Mouse (Mus musculus) layer of hippocampus, adult 8-10 months (tissue): ENCODE results near the gene Cblb. TPM values are rescaled to one million over a fixed set of nuclear protein-coding genes. Genes with fewer than 3 reads are reported as not detected.

Experiments used
- DNase-seq, 2 experiments: peaks; one replicate each; pipeline ENCODE4 v3.0.0; 2022; ENCODE audit warnings: low spot score in 2 of 2
- total RNA-seq, 4 experiments: library from RNA; stranded (reverse); gene quantifications; 2 replicates each; pipeline ENCODE4 v1.2.4; 2022

Cblb gene
- total RNA-seq, 4 experiments from 2014 or later: 24.8 to 34.7 (median 32.1) TPM

DNA sequence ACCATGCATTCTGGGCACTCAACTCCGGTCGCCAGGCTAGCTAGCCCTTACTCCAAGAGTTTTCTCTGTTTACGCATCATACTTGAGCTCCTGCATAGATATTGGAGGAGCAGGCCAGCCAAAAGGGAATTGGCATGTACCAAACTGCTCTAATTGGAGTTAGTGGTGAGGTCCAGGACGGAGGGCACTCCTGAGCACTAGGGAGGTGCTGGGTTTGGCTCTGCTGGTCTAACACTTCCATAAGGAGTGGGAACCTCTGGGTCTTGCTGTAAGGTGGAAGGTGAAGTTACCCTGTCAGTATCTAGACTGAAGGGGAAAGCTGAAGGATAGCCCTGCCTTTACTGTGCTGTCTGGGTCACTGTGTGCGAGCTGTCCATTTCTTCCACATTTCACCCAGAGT lies 39.1 kb downstream of the Cblb start:
- DNase-seq: no peak

- DNase-seq: no peak
These were observed 40.3 kb downstream of the Cblb start for GRCm38 (mm10) chr16:52071290-52071689.

DNA sequence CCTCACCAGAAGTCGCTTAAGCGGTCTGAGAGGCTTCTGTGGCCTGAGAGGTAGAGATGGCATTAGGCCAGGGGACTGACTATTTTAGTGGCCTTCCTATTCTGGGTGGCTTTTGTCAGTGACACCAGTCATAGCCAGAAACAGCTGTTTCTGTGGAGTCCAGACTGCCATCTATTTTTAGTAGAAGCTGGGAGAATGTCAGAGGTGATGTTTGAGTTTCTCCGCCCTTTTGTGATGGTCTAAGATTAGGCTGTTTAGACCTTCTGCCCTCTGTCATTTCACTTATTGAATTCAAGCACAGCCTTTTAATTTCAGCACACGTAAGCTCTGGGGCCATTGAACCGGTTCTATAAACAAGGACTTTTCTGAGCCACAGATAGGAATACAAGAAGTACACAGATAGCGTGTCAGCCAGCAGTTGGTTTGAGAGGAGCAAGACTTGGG lies 40.8 kb downstream of the Cblb start:
- no peak for DNase-seq

DNA sequence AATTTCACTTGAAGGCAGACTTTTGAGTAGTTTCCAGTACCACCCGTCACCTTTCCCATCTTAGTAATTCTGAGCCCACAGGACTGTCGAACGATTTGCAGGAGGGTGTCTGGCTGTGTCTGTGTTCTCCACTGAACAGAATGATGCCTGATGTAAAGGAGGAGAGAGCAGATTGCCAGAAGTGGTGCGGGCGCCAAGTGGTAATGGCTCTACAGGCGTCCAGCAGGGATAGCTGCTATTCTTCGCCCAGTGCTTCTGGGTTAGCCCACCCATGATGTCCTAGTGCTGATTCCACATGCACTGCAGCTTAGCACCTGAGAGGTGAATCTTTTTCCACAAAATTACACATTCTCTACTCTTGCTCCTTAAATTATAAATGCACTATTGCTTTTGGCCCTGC lies 45.6 kb downstream of the Cblb start:
- peak in 1 of 2 experiments; percentile 19 for DNase-seq

- DNase-seq: no peak
These were observed 46.9 kb downstream of the Cblb start for GRCm38 (mm10) chr16:52077901-52078300.

DNA sequence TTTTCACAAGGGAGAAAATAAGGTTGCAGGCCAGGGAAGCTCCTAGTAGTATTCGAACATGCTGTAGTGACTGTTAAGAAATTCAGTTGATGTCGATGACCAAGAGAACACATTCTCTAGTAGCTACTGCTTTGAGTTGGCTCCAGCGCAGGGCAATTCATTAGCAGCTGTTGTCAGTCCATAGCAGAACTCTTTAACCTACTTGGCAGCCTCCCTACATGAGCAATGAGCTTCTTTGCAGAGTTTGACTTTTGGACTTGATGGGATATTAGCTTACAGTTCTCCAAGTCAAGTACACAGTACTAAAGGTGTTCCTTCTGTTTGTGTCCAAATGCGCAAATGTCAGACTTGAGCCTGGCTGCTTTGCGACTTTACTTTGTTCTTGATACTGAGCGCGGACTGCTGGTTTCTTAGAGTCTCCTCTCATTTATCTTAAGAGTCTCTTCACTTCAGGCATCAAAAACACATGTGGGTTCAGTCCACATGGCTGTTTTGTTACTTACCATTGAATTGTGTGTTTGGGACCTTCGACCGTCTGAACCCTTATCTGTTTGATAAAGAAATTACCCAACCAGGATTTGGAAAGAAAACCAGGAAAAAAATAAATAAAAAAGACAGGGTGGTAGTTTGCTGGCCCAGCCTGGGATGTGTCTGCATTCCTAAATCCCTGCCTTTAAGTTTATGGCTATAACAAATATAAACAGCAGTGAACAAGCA lies 47.9 kb downstream of the Cblb start:
- DNase-seq: no peak

DNA sequence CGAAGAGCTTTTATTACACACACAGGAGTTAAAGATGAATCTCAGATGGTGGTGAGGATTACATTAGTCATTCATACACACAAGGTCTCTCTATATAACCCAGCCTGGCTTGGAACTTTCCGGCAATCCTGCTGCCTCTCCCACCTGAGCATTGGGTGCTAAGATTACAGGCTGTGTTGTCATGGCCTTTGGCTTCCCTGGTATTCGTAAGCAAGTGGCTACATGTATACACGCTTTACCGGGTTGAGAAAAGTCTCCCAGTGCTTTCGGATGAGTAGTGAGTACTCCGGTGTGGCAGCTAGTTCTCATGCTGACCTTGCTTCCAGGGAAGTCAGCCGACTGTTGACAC lies 48.4 kb downstream of the Cblb start:
- DNase-seq: no peak

DNA sequence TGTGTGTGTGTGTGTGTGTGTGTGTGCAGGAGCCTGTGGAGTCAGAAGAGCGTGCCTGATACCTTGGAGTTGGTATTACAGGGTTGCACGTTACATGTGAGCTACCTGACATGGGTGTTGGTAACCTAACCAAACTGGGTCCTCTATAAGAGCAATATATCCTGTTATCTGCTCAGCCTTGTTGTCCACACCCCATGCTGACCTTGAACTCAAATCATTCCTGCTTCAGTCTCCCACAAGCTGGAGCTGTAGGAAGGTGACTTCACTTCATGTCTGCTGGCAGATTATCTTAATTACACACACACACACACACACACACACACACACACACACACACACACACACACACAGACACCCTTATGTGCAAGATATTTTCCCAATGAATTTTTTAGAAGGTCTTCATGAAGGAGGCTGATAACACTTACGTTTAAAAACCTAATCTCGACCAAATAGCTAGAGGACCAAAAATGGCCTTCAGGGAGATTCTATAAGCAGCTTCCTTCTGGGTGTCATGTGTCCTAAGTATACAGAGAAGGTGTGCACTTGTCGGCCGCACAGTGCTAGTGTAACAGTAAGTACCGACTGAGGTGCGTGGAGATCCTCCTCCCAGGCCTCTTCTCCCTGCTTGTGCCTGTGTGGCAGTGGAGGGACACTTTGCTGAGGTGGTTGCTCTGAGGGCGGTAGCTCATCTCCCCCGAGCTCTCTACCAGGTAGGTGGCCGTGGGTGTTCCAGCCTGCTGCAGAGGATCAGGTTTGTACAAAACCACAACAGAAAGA lies 49.8 kb downstream of the Cblb start:
- DNase-seq: no peak

- no peak for DNase-seq
These were observed 50.7 kb downstream of the Cblb start for GRCm38 (mm10) chr16:52081756-52082155.

DNA sequence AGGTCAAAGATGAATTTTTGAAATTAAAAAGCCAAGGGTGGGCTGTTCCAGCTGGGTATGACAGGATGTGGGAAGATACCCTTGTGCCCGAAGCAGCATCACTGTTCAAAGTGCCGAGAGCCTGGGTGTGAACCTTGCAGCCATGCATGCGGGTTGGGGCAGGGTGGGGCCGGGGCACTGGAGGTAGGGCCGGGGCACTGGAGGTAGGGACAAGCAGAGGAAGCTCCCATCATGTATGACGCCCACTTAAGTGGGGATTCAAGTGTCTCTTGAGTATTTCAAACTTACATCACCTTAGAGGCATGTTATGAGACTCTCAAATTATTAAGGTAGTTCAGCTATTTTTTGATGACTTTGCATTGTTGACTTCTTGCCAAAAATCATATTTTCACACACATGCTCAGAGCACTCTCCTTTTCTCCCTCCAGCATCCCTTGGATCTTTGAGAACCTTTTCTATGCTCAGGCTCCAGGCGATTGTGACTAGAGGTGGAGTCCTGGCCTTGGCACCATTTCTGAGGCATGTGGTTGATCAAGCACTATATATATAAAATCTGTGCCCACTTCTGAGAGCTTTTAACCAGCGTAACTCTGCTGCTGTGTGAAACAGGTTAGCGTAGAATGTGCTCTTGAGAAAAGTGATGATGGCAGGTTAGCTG lies 55.9 kb downstream of the Cblb start:
- DNase-seq: no peak

GRCm38 (mm10) chr16:52089354-52089753 lies 58.3 kb downstream of the Cblb start:
- no peak for DNase-seq

DNA sequence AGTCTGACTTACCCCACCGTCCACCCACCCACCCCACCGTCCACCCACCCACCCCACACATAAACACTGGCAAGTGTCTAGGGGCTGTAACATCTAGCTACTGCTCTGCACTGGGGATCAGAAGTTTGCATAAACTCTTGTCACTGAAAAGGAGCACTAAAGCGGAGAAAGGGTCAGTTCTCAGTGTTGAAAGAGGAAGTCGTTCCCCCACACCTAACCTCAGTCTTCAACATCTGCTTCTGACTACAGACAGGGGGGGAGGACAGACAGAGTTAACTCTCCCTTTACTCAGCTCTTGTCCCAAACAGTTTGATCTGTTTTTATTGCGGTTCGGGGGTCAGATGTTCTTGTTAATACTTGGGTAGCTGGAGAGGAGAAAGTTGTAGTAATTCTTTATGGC lies 59.9 kb downstream of the Cblb start:
- DNase-seq: no peak

GRCm38 (mm10) chr16:52093325-52094253 lies 62.6 kb downstream of the Cblb start:
- no peak for DNase-seq

DNA sequence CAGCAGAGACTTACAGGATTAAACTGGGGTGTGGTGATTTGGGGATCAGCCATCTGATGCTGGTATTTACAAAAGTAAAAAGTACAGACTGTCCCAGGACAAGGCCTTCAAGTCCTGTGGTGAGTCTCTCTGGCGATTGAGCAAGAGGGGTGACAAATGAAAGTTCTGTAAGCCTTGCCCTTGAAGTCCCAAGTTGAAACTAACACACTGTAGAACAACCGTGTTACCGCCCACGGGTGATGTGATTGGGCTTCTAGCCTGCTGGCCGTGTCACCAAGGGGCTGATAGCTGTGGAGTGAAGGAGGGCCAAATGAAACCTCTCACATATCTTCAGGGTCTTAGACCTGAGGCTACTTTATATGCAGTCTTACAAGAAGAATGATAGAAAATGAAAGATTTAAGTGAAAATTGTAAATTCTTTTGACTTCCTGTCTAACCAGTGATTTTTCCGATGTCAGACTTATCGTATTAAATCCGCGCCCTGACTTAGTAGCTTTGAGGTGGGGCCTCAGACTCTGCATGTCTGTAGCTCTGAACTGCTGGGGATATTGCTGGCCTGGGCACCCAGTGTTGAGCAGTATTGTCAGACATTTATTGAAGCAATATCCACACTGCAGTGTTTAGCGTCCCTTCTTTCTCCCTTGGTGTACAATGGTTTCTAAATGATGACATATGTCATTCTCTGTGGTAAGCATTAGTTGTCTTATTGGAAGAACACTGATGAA lies 63.9 kb downstream of the Cblb start:
- no peak for DNase-seq

- DNase-seq: no peak
These were observed 64.6 kb downstream of the Cblb start for GRCm38 (mm10) chr16:52095643-52096042.

DNA sequence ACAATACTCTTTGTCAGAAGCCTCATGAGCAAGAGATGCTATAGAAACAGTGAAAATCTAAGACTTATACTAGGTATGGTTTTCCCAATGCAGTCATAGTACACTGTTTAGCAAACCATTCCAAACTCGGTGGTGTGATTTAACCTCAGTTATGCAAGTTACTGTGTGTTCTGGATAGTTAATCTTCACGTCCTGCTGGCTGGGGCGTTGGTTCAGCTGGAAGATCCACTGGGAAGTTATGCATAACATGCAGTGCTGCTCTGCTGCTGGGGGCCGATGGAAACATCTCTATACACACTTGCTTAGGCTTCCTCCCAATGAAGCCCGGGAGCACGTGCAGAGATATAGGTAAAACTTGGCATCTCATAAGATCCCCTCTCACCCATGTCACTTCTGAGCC lies 69.4 kb downstream of the Cblb start:
- no peak for DNase-seq

- DNase-seq: no peak
These were observed 73.6 kb downstream of the Cblb start for GRCm38 (mm10) chr16:52104608-52105007.

DNA sequence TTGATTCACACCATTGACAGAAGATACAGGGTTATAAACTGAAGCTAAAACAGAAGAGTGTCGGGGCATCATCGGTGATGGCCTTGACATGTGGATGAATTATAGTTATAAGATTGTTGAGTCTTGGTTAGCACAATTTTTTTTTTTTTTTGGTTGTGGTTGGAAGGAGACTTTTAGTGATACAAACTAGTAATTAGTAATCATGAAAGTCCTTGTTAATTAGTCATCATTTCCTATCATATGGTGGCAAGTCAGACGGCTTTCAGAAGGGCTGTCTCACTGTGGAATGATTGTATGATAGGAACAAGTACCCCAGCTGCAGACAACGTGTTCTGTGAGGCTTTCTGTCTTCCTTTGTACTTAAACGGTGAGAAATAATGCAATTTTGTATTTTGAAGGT lies 76.8 kb downstream of the Cblb start:
- no peak for DNase-seq

DNA sequence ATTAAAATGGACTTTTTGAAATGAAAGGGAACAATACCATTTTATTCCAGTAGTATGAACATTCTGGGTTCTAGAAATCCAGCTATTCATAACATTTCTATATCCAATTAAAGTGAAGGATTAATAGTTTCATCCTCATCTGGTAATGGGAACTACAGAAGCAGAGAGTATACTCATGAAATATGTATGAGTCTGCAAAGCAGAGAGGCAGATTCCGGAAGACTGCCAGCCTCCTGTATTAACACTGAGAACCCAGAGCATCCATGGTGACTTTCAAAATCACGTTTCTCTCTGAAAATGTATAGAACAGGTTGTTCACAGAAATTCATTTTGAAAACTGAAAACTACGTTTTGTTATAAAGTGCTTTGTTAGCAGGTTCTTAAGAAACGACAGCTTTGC lies 83.4 kb downstream of the Cblb start:
- DNase-seq: no peak

GRCm38 (mm10) chr16:52119003-52119402 lies 88.0 kb downstream of the Cblb start:
- DNase-seq: no peak

- no peak for DNase-seq
These were observed 93.9 kb downstream of the Cblb start for GRCm38 (mm10) chr16:52124974-52125373.
